Mouse (Mus musculus): ENCODE measurements around the gene Surf2. TPM values are rescaled to one million over a fixed set of nuclear protein-coding genes. Genes with fewer than 3 reads are reported as not detected.

Gene Surf2
- polyA plus RNA-seq, 1 experiment from 2014 or later, result 56.0 TPM

Other genes starting within 250 kb of the Surf2 start
- not detected in 2 replicates for gene Lcn4, start 245.1 kb upstream of the Surf2 start, polyA plus RNA-seq (2015; fragmentation: Nextera tagmentation; extraction: Ambion mirVana)
- gene Abo, start 51.4 kb upstream of the Surf2 start, polyA plus RNA-seq (2015; fragmentation: Nextera tagmentation; extraction: Ambion mirVana), result not detected in 2 replicates
- 28.2 and 29.5 TPM in 2 replicates for gene Surf6, start 13.5 kb upstream of the Surf2 start, polyA plus RNA-seq (2015; fragmentation: Nextera tagmentation; extraction: Ambion mirVana)
- 139 and 140 TPM in 2 replicates for gene Med22, start 5.7 kb upstream of the Surf2 start, polyA plus RNA-seq (2015; fragmentation: Nextera tagmentation; extraction: Ambion mirVana)
- 506 and 509 TPM in 2 replicates for gene Rpl7a, start 5.6 kb upstream of the Surf2 start, polyA plus RNA-seq (2015; fragmentation: Nextera tagmentation; extraction: Ambion mirVana)
- gene Surf1, start 163 bp downstream of the Surf2 start, polyA plus RNA-seq (2015; fragmentation: Nextera tagmentation; extraction: Ambion mirVana), result 77.4 and 85.5 TPM in 2 replicates
- gene Surf4, start 17.6 kb downstream of the Surf2 start, polyA plus RNA-seq (2015; fragmentation: Nextera tagmentation; extraction: Ambion mirVana), result 113 and 114 TPM in 2 replicates
- 0.10 and 0.14 TPM in 2 replicates for gene Stkld1, start 17.7 kb downstream of the Surf2 start, polyA plus RNA-seq (2015; fragmentation: Nextera tagmentation; extraction: Ambion mirVana)
- gene Rexo4, start 48.0 kb downstream of the Surf2 start, polyA plus RNA-seq (2015; fragmentation: Nextera tagmentation; extraction: Ambion mirVana), result 33.0 and 35.9 TPM in 2 replicates
- gene Adamts13, start 57.0 kb downstream of the Surf2 start, polyA plus RNA-seq (2015; fragmentation: Nextera tagmentation; extraction: Ambion mirVana), result 0.31 TPM in 1 of 2 replicates, not detected in the other
- 117 and 125 TPM in 2 replicates for gene Cacfd1, start 93.6 kb downstream of the Surf2 start, polyA plus RNA-seq (2015; fragmentation: Nextera tagmentation; extraction: Ambion mirVana)
- gene Slc2a6, start 111.6 kb downstream of the Surf2 start, polyA plus RNA-seq (2015; fragmentation: Nextera tagmentation; extraction: Ambion mirVana), result 5.5 and 6.1 TPM in 2 replicates
- 0.56 and 1.1 TPM in 2 replicates for gene Mymk, start 155.8 kb downstream of the Surf2 start, polyA plus RNA-seq (2015; fragmentation: Nextera tagmentation; extraction: Ambion mirVana)
- gene Adamtsl2, start 163.0 kb downstream of the Surf2 start, polyA plus RNA-seq (2015; fragmentation: Nextera tagmentation; extraction: Ambion mirVana), result 7.6 and 8.9 TPM in 2 replicates
- 2.5 and 2.9 TPM in 2 replicates for gene Fam163b, start 226.1 kb downstream of the Surf2 start, polyA plus RNA-seq (2015; fragmentation: Nextera tagmentation; extraction: Ambion mirVana)
- 1.9 and 3.1 TPM in 2 replicates for gene Dbh, start 248.9 kb downstream of the Surf2 start, polyA plus RNA-seq (2015; fragmentation: Nextera tagmentation; extraction: Ambion mirVana)